Mouse (Mus musculus): ENCODE results near the gene Tmem167b. TPM values are rescaled to one million over a fixed set of nuclear protein-coding genes. Genes with fewer than 3 reads are reported as not detected.

Gene Tmem167b
- total RNA-seq (2023) = 37.3 TPM

DNA sequence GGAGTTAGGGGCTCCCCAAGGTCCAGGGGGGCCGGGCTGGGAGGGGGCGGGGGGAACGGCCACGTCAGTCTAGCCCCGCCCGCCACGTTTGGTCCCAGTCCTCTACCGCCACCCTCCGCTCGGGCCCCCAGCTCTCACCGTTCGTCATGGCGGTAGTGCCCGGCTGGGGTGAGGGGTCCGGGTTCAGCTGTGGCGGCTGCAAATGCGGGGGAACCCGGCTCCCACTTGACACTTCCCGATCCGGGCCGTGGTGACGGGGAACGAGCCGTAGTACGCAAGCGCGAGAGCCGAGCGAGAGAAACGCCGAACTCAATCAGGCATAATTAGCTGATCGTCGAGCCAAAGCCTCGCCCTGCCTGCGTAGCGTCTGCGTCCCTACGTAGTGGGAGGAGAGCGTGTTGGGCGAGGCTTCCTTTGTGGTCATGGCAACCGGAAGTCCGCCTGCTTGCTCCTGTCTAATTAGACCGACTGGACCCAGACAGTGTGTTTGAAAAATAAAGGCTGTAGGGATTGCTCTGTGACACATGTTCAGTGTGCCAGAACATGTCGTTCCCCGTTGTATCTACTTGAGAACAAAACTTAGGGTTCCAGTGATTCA, at the start of gene Tmem167b:
Tmem167b (minus strand) TSS at position 334 of the 598 bp plus-strand sequence.

DNA sequence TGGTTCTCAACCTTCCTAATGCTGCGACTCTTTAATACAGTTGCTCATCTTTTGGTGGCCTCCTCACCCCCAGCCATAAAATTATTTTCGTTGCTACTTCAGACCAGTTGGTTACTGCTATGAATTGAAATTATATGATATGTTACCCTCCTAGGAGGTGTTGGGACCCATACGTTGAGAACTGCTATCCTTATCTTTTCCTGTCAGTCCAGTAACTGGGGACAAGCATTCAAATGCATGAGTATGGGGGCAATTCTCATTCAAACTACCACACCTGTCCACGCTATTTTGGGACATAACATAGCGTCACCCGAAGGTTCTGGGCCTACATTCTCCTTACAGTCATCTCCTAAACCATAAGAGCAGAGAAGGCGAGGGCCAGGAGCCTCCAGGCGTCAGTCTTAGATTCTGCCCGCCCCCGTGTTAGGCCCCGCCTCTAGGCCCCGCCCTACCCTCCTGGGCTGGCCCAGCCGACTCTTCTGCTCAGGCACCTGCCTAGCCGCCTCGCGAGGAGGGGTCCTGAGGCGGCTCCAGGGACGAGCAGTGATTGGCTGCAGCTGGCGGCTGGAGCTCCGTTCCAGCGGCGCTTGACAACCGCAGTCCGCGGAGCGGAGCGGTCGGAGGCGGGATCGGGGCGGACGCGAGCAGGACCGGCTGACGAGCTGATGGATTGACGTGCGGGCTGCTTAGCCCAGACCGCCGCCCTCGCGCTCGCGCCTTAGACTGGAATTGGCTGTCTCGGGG, 28.7 kb upstream of the Tmem167b start, which contains the start of gene Wdr47:
Wdr47 (plus strand) TSS at position 494 of the 744 bp plus-strand sequence.

DNA sequence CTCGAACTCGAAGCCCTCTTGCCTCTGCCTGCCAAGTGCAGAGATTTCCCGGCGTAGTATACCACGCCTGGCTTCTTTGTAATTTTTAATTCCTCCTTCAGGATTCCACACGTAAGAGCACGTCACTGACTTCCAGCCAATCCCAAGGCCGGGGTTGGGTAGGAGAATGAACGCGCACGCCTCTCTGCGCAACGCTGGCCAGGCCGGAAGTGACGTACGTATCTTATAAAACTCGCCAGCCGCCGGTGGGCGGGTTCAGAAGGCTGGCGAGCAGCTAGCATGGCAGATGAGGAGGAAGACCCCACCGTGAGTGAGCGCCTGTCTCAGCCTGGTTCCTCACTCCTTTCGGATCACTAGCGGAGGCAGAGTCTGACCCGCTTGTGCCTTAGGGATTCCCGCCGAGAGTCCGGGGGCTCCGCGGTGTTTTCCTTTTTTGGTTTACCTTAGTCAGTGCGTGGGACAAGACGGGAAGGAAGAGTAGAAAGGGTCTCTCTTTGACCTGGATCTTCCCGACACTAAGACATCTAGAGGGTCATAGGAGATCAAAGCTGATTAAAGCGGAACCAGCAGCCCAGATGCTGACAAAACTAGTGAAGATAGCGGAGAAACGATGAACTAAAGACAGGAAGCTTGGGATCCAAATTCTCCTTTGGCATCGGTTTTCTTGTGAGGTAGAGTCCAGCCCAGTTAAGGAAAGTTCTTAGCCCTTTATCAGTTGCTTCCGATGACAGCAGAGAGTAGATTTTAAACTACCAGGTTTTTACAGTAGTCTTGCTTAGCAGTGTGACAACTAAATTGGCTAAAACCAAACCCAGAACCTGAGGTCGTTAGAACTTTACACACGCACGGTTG, 9.4 kb upstream of the Tmem167b start, which contains the start of gene Taf13:
Taf13 (plus strand) TSS at position 256 of the 852 bp plus-strand sequence.

DNA sequence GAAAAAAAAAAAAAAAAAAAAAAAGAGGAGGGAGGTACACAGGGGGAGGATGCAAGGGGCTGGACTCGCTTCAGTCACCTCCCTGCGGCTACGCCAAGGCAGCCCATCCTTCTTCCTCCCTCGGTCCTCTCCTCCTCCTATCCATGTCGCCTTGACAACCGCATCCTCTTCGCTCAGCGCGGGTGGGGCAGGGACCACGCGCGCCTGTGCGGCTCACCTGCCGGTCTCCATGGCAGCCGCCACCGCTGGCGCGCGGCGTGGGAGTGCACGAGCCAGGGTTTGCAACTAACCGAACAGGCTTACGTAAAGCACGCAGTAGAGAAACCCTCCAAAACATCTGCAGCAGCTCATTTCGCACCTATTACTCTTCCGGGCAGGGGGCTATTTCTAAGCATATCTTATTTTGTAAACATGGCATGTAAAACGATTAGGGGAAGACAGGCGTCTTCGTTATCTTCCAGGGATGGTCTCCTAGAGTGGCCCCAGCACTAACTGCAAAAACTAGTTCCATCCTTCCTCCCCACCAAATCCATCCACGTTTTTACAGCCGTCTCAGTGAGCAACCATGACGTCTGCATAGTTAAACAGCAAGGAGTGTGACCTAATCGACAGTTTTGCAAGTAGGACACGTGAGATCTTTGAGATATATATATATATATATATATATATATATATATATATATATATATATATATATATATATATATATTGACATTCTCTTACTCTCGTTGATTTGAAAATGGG, 25.6 kb downstream of the Tmem167b start, which contains the start of gene 5330417C22Rik:
5330417C22Rik (minus strand) TSS at position 20 of the 744 bp plus-strand sequence.

DNA sequence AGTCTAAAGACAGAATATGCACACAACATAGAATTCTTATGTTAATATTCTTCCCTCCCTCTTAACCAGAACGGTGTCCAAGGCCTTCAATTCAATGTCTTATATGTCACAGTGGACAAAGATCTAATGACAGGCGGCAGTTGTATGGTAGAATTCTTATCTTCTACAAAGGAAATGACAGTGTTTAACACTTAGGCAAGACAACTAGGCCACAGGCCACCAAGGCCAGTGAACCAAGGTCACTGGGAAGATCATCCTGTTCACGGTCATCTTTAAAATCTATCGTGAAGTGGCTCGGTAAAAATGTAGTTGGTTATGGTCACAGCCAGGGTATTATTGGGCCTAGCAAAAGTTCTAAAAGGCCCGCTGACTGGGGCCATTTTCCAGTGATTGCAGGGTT, 28.3 kb downstream of the Tmem167b start, which contains the start of gene 1700013F07Rik:
1700013F07Rik (plus strand) TSS at position 200 of the 400 bp plus-strand sequence.

Other genes with a start within 250 kb of the Tmem167b start
- gene Mybphl, start 197.6 kb downstream of the Tmem167b start, total RNA-seq (2023) = not detected
- 0.40 TPM for gene Psrc1, start 178.6 kb downstream of the Tmem167b start, total RNA-seq (2023)
- gene Celsr2, start 146.9 kb downstream of the Tmem167b start, total RNA-seq (2023) = 7.8 TPM
- gene Sars, start 117.3 kb downstream of the Tmem167b start, total RNA-seq (2023) = 143 TPM
- gene 1700013F07Rik, start 28.3 kb downstream of the Tmem167b start, total RNA-seq (2023) = not detected
- 0.09 TPM for gene 5330417C22Rik, start 25.9 kb downstream of the Tmem167b start, total RNA-seq (2023)
- 28.9 TPM for gene Taf13, start 9.2 kb upstream of the Tmem167b start, total RNA-seq (2023)
- gene Wdr47, start 28.8 kb upstream of the Tmem167b start, total RNA-seq (2023) = 15.6 TPM
- gene Clcc1, start 91.4 kb upstream of the Tmem167b start, total RNA-seq (2023) = 41.3 TPM
- gene Gpsm2, start 159.8 kb upstream of the Tmem167b start, total RNA-seq (2023) = 7.6 TPM
- gene Aknad1, start 177.2 kb upstream of the Tmem167b start, total RNA-seq (2023) = not detected

Measured in CD8-positive naive resting alpha-beta T cell, adult 57 days (primary cell).